16 mouse cellular contexts compared by ENCODE assay signal in the genomic region with DNA sequence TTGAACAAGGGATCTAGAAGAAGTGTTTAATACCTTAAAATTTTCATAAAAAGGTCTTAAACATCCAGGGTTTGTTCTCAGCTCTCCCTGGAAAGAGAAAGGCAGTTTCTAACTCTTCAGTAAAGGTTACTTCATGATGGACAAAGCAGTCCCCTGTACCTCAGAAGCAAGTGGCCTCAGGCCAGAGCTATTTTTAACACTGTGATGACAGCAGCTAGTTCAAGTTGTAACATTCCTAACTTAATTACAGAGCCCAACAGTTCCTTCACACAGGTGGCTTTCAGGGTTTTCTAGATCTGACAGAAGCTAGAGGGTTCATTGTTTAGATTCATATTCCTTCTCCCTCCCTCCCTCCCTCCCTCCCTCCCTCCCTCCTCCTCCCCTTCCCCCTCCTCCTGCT. TPM values are rescaled to one million over a fixed set of nuclear protein-coding genes. Genes with fewer than 3 reads are reported as not detected.
DNase-seq lines count a peak whose midpoint lies in the region; ATAC-seq lines count a peak whose summit lies in the region.
"Had no signal": no experiment of that assay in that cellular context is flagged by ENCODE, and none has a peak within 500 bp of the region (broad histone marks: within the 10 kb centered on the region; RNA-seq: fewer than 3 reads in every experiment).

No protein-coding gene starts in this region.

- peak overlapping the region; percentile 54 for H3K4me2 ChIP-seq in heart, embryonic 14.5 days (ENCODE audit: low read length)
- H3K4me2 ChIP-seq: hindbrain, embryonic 15.5 days; lung, embryonic 14.5 days had no signal

- no peaks in the 10 kb centered on the region for H3K9me3 ChIP-seq in embryonic facial prominence, embryonic 10.5 days
- 0 out of 2 replicates have a peak, but pooled peaks cover 4% of the 10 kb centered on the region for H3K9me3 ChIP-seq in heart, embryonic 14.5 days (ENCODE audit: control insufficient read depth, low read length)
- H3K9me3 ChIP-seq: hindbrain, embryonic 15.5 days had no signal

- H3K9ac ChIP-seq in heart, embryonic 14.5 days (ENCODE audit: low read length): 0 out of 2 replicates have a peak overlapping the region, but pooled peaks have one; percentile 17
- H3K9ac ChIP-seq: hindbrain, embryonic 15.5 days; lung, embryonic 14.5 days had no signal

- peaks cover 4% of the 10 kb centered on the region for H3K36me3 ChIP-seq in embryonic facial prominence, embryonic 10.5 days (replicated peaks)
- H3K36me3 ChIP-seq in heart, embryonic 14.5 days (ENCODE audit: control insufficient read depth, insufficient read depth, low read length): peaks cover 4% of the 10 kb centered on the region; the same call in 1 of the 2 replicates
- H3K36me3 ChIP-seq: G1E; hindbrain, embryonic 15.5 days had no signal

- peak overlapping the region; percentile 65; the same call in 1 of the 2 replicates for H3K27ac ChIP-seq in embryonic facial prominence, embryonic 10.5 days (replicated peaks)
- peak overlapping the region; percentile 89 to 90 for H3K27ac ChIP-seq in heart, embryonic 14.5 days (replicated peaks in 1 of 2; ENCODE audit: control insufficient read depth in 1 of 2, insufficient read depth in 1 of 2, low read depth in 2 of 2, low read length in 2 of 2)
- H3K27ac ChIP-seq: hindbrain, embryonic 15.5 days; layer of hippocampus, adult 2 months; midbrain, embryonic 10.5 days had no signal

- no peak overlapping the region for H3K4me3 ChIP-seq in embryonic facial prominence, embryonic 10.5 days
- H3K4me3 ChIP-seq in heart, embryonic 14.5 days (ENCODE audit: control insufficient read depth in 1 of 2, insufficient read depth in 1 of 2, low read depth in 1 of 2, low read length in 2 of 2): no peak overlapping the region
- H3K4me3 ChIP-seq: hindbrain, embryonic 15.5 days; layer of hippocampus, adult 2 months; midbrain, embryonic 10.5 days had no signal

- DNase-seq in embryo, embryonic 11 days: peak; percentile 29
- no peak for DNase-seq in embryo, embryonic 9.5 days (ENCODE audit: extremely low spot score)
- DNase-seq in embryonic facial prominence, embryonic 10.5 days (ENCODE audit: low spot score): no peak
- peak; percentile 53 to 69 for DNase-seq in kidney, postnatal 25 days
- DNase-seq in retina, embryonic 14.5 days (ENCODE audit: low spot score): no peak
- DNase-seq in lung, postnatal 25 days (ENCODE audit: low spot score): no peak
- no peak for DNase-seq in urinary bladder, adult 18-20 months (ENCODE audit: low spot score in 2 of 2)
- DNase-seq: cerebellum, postnatal 25 days; gastrocnemius, postnatal 25 days; lung, embryonic 14.5 days; thymus, postnatal 4 days had no signal

- peak; percentile 51; the same call in 1 of the 2 replicates for ATAC-seq in heart, embryonic 14.5 days (ENCODE audit: insufficient number of reproducible peaks, insufficient read depth, low FRiP score, low read depth)

- peaks cover 47% of the 10 kb centered on the region for H3K4me1 ChIP-seq in embryonic facial prominence, embryonic 10.5 days
- peaks cover 26 to 49% of the 10 kb centered on the region in 2 experiments for H3K4me1 ChIP-seq in heart, embryonic 14.5 days (ENCODE audit: control insufficient read depth in 2 of 2, insufficient read depth in 2 of 2, low read length in 2 of 2)
- H3K4me1 ChIP-seq: hindbrain, embryonic 15.5 days had no signal

- H3K27me3 ChIP-seq in embryonic facial prominence, embryonic 10.5 days (replicated peaks; ENCODE audit: low read depth, poor library complexity, severe bottlenecking): no peaks in the 10 kb centered on the region
- H3K27me3 ChIP-seq in heart, embryonic 14.5 days (ENCODE audit: control insufficient read depth, insufficient read depth, low read length): no peaks in the 10 kb centered on the region
- H3K27me3 ChIP-seq: hindbrain, embryonic 15.5 days had no signal

RNA-seq across cellular contexts. Expression of a gene that starts 36.4 kb away (rescaled TPM):
- 20.5 and 23.5 TPM in 2 replicates for polyA plus RNA-seq in embryonic facial prominence, embryonic 10.5 days (2016; fragmentation: Nextera tagmentation; extraction: Ambion mirVana)
- polyA plus RNA-seq in heart, embryonic 14.5 days (2014; fragmentation: Nextera tagmentation; extraction: Ambion mirVana): 43.2 and 46.4 TPM in 2 replicates
- polyA plus RNA-seq: G1E had no signal

Comparison
In these comparisons a context has a peak if more than half of its experiments do, and no peak if none do; other contexts are left out.
1. DNase-seq: peak in embryo, embryonic 11 days (single experiment) and kidney, postnatal 25 days (2 of 2); none in embryo, embryonic 9.5 days (single experiment), embryonic facial prominence, embryonic 10.5 days (single experiment), retina, embryonic 14.5 days (single experiment), lung, postnatal 25 days (single experiment) and urinary bladder, adult 18-20 months (0 of 2).